Mouse (Mus musculus) right cerebral cortex, adult 18-20 months (tissue): ENCODE data around the gene Id3.
"Not testable (repeated sequence)": the region's sequence is repeated elsewhere in the genome, so short reads cannot be mapped to it uniquely, and the experiment has no call there.

ENCODE experiments used
- DNase-seq: peaks from one replicate; pipeline ENCODE4 v3.0.0; 2022; ENCODE audit warnings: mixed read lengths

The Id3 gene

DNA sequence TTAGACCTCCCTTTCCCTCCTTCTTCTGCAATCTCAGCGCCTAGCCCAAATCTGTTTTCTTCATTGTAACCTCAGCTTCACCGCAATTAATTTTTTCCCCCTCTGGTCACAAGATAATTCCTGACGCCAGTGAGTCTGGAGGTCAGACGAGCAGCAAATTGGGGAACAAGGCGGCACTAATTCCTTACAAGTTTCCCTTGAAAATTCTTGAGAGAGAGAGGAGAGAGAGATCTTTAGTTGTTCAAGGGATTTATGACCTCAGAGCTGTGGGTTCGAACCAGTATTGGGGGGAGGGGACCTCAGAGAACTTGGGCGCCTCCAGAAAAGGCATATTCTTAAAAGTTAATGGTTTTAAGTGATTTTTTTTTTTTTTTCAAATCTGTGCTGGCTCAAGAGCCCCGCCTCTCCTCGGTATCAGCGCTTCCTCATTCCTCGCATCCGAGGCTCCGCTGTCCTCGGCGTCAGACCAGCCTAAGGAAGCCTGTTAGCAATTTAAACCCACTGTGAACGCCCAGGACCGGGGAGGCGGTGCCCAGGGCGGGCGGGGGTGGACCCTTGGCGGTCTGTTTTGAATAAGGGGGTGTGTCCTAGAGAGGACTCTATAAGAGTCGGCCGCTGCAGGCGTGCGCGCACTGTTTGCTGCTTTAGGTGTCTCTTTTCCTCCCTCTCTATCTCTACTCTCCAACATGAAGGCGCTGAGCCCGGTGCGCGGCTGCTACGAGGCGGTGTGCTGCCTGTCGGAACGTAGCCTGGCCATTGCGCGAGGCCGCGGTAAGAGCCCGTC lies at the start of gene Id3:
Gene Id3 (plus strand): TSS at position 305 of the 784 bp plus-strand sequence.
- peak; percentile 64 for DNase-seq

DNA sequence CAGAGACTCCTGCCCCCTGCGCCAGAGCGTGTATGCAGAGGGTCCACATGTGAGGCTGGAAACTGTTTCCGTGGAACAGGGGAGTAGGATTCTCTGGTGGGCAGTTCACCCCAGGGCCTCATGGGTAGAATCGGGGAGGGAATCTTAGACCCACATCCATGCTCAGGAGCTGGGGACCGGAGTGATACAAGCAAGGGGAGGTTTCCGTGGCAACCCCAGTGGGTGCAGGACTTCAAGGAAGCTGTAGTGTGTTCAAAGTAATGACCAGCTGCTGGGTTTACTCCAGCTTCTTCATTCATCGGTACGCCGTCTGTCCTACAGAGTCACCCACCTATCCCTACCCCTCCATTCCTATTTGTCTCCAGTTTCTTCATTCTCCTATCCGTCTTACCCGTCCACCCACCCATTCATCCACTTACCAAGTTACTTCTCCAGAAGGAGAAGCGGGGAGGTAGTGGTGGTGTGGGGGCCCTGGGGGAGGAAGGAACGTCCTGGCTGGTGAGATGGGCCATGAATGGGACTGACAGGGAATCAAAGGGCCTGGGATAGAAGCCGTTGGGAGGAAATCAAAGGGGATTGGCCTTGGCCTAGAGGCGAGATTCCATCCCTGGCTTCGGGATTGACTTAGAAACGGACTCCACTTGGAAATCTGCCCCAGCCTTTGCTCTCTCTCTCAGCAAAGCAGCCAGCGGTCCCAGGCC lies 48.6 kb upstream of the Id3 start:
- DNase-seq = peak; percentile 24

DNA sequence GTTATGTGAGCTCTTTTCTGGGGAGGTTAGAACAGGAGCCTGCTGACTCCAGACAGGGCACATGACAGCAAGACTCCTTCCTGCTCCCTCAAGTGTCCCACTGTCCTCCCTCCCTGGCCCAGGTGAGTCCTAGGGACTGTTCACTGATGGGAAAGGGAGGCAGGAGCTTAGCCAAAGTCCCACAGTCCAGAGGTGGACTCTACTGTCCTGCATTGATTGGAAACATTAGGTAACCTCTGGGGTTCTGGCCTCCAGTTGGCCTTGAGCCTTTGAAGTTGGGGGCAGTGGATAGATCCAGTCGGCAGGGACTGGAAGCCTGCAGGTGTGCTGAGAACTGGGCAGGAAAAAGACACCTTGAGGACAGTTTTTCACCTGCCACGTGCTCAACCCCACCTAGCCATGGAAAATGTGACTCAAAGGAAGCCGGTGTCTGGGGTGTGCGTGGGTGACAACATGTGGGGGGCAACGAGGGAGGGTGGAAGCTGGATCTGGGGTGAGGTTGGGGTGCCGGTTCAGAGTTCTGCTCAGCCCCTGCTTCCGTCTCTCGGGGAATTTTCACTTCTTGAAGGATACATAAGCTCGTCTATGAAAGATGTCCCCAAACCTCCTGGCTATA lies 47.7 kb upstream of the Id3 start:
- no peak for DNase-seq

DNA sequence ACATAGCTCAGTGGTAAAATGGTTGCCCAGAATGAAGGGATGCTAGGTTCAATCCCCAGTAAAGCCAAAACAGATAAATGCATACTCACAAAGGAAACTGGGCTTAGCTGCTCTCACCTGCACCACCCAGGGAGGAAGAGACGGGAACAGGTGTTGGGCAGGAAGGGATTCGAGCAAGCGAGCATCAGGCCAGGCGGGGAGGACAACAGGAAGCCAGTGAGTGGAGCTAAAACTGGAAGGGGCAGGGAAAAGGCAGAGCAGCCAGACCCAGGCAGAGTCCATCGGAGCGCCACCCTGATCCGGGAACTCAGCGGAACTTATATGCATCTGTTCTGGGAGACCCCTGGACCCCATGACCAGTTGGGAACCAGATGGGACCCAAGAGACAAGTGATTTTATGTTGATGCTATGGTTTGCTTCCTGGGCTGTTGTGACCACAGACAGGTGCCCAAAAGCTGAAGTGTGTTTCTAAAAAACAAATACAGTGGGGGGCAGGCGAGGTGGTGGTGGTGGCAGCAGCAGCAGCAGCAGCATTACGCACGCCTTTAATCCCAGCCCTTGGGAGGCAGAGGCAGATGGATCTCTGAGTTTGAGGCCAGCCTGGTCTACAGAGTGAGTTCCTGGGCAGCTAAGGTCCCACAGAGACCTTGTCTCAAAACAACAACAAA lies 46.7 kb upstream of the Id3 start:
- no peak for DNase-seq

DNA sequence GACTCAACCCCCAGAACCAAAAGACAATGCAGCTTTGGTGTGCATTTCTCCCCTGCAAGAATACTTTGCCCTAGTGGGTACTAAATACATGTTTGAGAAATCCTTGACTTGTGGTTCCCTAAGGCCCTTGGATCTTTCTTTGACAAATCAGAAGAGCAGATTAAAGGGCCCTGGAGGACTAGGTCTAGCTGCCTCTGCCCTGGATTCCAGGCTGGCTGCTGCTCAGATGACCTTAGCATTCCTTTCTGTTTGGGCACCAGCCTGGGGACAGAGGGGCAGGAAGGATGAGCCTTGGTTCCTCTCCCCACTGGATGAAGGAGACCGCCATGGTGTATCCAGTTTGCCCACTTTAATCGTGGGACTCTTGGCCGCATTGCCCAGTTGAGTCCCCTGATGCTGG lies 44.9 kb upstream of the Id3 start:
- DNase-seq = no peak

DNA sequence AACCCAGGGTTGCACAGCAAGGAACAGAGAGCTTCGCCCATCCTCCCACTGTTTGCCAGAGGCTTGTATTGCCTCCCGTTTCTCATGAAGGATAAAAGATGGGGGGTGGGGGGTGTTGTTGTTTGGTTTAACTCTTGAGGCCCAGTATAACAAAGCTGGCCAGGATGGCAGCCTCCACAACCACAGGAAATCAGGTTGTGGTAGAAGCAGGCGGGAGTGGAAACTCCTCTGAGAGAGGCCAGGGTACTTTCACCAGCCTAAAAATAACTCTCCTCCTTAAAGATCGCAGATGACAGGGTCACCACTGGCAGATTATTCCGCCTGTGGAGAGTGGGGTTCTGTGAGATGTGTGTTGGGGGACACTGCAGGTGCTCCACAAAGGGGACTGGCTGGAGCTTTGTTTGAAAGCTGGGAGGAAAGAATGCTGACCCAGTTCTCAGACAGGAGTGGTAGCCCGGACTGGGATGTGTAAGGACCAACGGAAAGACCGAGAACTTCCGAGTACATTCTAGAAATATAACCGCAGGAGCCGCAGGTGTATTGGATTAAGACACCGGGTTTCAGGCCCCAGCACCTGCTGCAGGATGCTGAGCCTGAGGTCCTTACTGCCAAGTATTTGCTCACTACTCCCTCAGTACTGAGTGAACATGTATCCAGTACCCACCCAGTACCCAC lies 42.8 kb upstream of the Id3 start:
- DNase-seq = no peak

DNA sequence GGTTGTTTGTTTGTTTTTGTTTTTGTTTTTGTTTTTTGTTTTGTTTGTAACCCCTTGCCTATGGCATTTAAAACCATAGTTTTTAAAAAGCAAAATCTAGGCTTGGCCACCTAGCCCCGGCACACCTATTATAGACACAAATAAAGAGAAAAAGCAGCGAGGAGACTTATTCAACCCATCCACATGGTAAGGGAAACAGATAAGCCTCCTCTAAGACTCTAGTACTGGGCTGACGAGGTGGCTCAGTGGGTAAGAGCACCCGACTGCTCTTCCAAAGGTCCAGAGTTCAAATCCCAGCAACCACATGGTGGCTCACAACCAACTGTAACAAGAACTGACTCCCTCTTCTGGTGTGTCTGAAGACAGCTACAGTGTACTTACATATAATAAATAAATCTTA lies 41.5 kb upstream of the Id3 start:
- DNase-seq = not testable (repeated sequence)

DNA sequence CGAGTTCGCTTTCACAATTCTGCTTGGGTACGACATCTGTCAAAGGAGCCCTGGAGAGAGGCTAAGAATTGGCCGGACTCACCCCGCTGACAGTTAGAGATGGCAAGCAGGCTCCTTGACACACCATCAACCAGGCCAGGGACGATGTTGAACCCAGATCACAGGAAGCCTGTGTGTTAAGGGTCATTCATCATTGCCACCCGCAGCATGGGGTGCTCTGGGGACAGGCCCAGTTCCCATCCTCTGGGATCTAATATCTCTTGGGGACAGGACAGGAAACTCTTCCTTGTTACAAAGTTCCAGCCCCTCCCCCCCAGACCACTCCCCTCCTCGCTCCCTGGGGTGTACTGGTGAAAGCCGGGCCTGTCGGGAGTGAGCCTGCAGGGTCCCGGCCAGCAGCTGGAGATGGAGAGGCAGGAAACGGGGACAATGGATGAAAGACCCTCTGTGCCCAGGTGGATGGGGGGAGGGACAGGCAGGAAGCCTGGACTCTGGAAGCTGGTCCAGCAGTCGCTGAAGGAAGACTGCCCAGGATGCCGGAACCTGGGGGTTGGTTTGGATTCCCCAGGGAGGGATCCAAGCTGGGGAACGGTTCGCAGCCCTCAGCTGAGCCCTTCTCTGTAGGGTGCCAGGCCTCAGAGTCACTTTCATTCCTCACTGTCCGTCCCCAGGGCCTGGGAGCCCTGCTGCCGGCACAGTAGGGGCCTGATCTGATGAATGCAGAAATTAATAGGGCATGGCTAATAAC lies 38.5 kb upstream of the Id3 start:
- no peak for DNase-seq

DNA sequence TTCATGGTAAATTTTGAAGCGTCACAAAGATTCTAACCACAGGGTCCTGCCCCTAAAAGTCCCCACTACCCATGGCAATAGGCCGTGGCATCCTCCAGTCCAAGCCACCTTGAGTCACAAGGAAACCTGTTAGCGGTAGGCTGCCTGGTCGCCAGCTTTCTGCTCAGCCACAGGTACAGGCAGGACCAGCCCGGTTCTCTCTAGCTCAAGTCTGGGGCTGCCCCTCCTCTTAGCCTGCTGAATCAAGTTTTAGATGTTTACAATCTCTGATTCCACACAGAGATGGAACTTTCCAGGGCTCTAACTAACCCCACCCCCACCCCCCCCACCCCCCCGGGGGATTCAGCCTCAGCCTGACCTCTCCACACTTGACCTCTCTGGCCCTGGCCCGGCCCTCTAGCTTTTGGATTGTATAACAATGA lies 36.4 kb upstream of the Id3 start:
- DNase-seq = no peak

DNA sequence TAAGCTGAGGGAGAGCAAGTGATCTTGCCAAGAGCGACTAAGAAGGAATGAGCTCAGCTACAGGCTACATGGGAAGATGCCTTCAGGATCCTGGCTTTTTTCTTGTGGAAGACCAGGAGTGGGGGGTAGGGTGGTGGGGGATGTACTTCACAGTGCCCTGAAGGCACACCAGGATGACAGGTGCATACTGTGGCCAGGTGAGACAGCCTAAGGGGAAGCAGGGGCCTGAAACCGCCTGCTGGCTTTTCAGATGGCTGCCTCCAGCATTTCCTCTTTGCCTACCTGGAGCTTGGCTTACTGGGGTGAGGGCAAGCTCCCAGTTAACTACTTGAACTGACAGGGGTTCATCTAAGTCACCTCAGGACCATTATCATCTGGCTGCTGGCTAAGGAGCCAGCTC lies 34.1 kb upstream of the Id3 start:
- DNase-seq = no peak

DNA sequence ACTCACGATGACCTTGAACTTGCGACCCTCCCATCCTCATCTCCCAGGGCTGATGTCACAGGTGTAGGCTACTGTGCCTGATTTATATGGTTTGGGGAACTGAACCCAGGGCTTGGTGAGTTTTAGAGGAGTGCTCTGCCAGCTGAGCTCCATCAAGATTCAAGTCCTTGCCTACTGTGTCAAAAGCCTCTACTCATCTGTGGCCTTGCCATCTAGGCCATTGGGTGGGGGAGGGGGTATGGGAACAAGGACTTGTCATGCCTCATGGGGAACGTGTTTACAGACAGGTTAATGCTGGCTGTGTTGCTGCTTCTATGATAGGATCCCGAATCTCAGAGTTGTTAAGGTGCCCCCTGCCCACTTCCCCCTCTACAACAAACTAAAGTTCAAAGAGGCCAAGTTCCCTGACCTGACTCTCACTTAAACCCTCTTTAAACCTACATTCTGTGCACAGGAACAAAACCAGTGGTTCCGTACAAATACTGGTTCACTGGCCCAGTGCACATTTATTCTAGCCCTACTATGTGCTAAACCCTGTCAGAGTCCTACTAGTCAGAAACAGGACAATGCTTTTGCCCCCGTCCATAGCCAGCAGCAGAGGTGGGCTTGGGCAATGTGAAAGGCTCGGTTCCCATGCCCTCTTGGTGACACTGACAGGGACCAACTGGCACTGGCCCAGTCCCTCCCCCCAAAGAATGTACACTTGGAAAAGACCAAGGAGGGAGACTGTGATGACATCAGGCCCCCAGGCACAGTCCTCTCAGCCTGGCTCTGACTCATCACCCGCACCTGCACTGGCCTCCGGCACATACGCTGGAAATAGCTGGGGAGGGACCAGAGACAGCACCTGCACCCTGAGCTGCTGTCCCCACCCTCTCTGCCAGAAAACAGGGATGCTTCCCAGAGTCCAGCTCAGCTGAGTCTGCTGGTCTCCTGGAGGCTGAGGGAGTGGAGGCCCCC lies 33.1 kb upstream of the Id3 start:
- no peak for DNase-seq

DNA sequence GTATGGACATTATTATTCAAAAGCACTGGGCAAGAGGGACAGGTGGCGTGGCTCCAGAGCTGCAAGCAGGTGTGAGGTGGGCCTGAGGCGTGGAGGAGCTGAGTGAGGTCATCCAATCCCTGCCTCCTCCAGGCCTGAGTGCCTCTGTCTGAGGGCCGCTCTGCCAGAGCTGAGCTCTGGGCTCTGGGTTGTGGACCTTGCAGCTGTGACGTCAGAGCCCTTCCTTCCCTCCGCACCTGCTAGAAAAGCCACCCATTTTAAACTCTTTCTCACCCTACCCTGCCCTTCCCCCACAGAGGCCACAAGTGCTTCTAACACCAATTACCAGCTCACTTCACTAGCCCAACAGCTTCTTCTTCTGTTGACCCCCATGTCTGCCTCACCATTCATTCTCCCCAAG lies 31.0 kb upstream of the Id3 start:
- no peak for DNase-seq

DNA sequence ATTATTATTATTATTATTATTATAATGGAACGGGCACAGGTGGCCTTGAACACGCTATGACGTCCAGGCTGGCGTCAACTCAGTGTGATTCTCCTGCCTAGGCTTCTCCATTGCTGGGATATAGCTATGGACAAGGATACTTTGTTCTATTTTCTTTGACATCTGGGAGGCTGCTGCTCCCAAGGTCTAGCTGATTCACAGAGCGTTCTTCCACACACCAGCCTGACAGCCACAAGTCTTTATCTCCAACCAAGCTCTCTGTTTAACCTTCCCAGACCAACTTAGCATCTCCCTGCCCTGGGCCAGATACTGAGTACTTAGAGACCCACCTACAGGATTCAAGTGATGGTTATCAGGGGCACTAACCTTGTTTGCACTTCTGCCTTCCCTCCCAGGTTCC lies 28.6 kb upstream of the Id3 start:
- no peak for DNase-seq

DNA sequence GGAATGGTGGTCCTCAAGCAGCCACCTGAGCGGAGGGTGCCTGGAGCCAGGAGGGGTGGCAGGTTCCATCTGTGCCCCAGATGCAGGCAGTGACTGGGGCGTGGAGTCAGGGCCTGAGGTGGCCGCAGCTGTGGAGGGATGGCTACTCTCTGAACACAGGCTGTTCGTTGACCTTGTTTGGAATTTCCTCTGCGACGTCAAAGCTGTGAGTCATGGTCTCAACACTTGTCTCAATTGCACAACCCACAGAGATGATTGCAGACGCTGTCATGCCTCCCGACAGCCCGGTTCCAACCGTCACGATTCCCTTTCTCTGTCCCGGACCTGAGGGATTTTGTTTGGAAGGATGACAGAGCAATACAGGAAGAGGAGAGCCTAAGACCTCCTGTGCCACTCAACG lies 26.3 kb upstream of the Id3 start:
- peak; percentile 49 for DNase-seq

DNA sequence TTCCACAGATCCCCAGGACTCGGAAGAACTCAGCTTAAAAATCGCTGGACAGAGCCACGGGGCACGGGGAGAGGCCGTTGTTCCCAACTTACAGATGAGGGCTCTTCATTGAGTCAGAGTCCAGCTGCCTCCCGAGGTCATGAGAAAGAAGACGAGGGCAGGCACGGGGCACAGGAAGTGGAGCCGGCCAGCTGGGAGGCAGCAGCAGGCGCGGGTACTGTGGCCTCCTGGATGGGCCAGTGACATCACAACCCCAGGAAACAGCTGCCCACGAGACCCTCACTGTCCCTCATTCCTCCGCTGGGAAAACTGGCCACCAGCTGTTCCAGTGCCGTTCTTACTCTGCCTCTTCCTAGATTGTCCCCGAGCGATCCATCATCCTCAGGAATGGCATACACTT lies 23.3 kb upstream of the Id3 start:
- no peak for DNase-seq

DNA sequence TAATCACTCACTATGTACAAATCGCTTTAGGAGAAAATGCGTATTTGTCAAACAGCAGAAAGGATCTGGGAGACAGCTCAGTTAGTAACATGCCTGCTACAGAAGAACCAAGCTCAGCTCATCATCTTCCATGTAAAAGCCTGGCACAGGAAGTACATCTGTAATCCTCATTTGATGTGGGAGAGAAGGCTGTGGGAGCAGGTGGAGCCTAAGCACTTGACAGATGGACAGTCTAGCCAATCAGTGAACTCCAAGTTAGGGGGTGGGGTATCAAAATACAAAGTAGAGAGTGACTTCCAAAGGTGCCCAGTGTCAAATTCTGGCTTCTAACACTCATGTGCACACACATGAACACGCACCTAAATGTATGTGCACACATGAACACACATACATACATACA lies 22.1 kb upstream of the Id3 start:
- no peak for DNase-seq

DNA sequence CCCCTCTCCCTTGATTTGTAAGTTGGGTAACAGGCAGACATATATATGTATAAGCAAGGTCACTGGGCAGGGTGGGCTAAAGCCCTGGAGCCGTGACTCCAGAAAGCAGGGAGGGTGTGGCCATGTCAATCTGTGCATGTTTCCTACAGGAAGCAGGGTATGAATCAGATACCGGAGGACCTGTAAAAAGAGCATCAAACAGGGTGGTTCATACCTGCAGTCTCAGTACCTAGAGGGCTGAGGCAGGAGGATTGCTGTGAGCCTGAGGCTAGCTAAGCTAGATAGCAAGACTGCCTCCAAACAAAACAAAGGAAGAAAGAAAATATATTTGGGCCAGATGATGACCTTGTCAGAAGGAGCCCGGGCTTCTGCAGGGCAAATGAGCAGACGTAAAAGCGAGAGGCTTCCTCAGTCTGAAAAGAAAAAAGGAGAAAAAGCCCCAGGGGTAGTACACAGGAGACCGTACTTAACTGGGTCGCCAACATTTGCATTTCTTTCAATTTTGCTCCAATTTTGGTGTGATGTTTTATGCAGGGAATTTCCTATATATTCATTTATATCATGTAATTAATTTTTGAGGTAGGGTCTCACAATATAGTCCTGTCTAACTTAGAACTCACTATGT lies 21.3 kb upstream of the Id3 start:
- DNase-seq = no peak

DNA sequence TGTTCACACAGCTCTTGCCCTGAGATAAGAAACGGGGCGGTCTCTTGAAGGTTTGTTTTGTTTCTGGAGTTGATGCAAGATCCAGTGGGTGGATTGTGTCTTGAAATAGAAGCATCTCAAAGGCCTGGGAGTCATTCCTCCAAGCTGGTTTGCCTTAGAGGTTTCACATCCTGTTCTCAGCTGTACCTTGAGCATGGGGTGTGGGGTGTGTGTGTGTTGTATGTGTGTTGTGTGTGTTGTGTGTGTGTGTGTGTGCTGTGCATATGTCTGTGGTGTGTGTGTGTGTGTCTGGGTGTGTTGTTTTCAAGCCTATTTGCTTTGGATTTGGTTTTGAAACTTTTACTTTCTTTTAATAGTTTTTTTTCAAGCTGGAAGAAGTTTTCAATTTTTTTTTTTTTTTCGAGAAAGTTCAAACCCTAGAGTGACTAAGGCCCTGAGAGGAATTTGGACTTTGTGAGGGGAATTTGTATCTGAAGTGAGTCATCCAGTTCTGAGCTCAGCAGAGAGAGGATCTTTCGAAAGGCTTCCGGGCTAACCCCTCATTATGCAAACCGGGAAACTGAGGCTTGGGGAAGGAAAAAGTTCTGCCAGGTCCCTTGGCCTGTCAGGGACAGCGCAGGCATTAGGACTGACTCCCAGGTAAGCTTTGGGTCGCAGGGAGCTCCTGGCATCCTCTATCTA lies 20.0 kb upstream of the Id3 start:
- DNase-seq = no peak

DNA sequence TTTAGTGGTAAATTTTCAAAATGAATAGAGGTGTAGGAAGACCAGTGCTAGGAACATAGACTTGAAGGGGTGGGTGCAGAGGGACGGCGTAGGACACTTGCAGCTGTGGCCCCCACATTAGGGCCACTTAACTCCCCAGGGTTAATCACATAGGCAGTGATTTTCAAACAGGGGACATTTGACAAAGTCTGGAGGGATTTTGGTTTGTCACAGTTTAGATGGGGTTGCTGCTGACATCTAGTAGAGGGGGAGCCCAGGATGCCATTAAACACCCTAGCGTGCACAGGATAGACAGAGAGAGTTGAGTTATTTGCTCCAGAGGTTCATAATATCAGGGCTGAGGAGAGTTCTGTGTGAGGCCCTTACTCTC lies 19.5 kb upstream of the Id3 start:
- DNase-seq = no peak

DNA sequence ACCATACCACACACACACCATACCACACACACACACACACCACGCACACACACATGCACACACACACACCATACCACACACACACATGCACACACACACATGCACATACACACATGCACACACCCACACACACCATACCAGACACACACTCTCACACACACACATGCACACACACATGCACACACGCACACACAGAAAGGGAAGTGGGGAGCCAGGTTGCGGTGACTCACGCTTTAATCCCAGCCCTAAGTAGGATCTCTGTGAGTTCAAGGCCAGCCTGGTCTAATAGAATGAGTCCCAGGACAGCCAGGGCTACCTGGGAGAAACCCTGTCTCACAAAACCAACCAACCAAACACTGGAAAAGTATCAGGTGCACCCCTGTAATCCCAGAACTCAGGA lies 18.7 kb upstream of the Id3 start:
- DNase-seq = no peak
